Mouse (Mus musculus) heart, embryonic 13.5 days (tissue): ENCODE results near the gene Abhd18. TPM values are rescaled to one million over a fixed set of nuclear protein-coding genes. Genes with fewer than 3 reads are reported as not detected.

Experiments used
- ATAC-seq: fragments of 200-750 bp; cut with Nextera tagmentation; 2 replicates; pipeline ENCODE4 v1.8.0; 2017; ENCODE audit warnings: moderate TSS enrichment; ENCODE audit not compliant: insufficient number of reproducible peaks, low FRiP score, low TSS enrichment; ENCODE audit errors: extremely low read depth
- H3K27ac ChIP-seq: fragments of 300-500 bp; sonication (generic); replicated peaks from 2 replicates; pipeline ENCODE4 v1.5.1; 2015; ENCODE audit warnings: moderate library complexity, mild to moderate bottlenecking, inconsistent platforms
- H3K27me3 ChIP-seq: fragments of 300-500 bp; sonication (generic); replicated peaks from 2 replicates; pipeline ENCODE4 v1.6.1; 2015; ENCODE audit warnings: mild to moderate bottlenecking, inconsistent platforms
- H3K36me3 ChIP-seq: fragments of 300-500 bp; sonication (generic); 2 replicates; pipeline ENCODE4 v1.6.1; 2015; ENCODE audit warnings: mild to moderate bottlenecking, inconsistent platforms
- H3K4me1 ChIP-seq: fragments of 300-500 bp; sonication (generic); 2 replicates; pipeline ENCODE4 v1.6.1; 2015; ENCODE audit warnings: inconsistent platforms
- H3K4me2 ChIP-seq: fragments of 300-500 bp; sonication (generic); 2 replicates; pipeline ENCODE4 v1.6.1; 2015; ENCODE audit warnings: inconsistent platforms, mild to moderate bottlenecking, moderate library complexity
- H3K4me3 ChIP-seq: fragments of 300-500 bp; sonication (generic); 2 replicates; pipeline ENCODE4 v1.5.1; 2015; ENCODE audit warnings: moderate library complexity, mild to moderate bottlenecking, inconsistent platforms
- H3K9ac ChIP-seq: fragments of 300-500 bp; sonication (generic); 2 replicates; pipeline ENCODE4 v1.6.1; 2015; ENCODE audit warnings: inconsistent platforms, mild to moderate bottlenecking, moderate library complexity
- H3K9me3 ChIP-seq: fragments of 300-500 bp; sonication (generic); 2 replicates; pipeline ENCODE4 v1.6.1; 2016; ENCODE audit warnings: inconsistent platforms
- WGBS: fragments of 180-500 bp; shearing (Covaris S2); methylation state at CpG from one replicate; pipeline ENCODE4 v1.1.7; 2015; ENCODE audit warnings: mixed read lengths; 5-methylcytosine and 5-hydroxymethylcytosine counted together
- polyA plus RNA-seq: library from polyadenylated mRNA; unstranded; fragments of >200 nt; fragmentation: Nextera tagmentation; extraction: Ambion mirVana; gene quantifications from 2 replicates; pipeline ENCODE4 v1.2.1, GENCODE M21; 2015

The Abhd18 gene
- polyA plus RNA-seq, 1 experiment from 2014 or later = 14.3 TPM

DNA sequence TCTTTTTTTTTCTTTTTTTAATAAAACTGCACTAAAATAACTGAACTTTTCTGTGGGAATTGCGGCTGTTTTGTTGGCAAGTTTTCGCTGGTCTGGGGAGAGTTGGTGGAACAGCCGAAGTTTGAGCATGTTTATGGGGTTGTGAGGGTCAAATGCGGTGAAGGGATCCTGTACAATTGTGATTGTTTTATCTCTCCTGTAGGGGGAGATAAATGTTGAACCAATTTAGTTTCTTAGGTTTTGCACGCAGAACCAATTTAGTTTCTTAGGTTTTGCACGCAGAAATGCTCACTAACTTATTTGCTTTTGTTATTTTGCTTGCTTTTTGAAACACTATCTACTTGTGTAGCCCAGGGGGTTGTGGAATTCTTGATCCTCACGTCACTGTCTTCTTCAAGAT is 104.6 kb downstream of the Abhd18 start:
- ATAC-seq = no peak
- Histone ChIP-seq H3K27ac (no peak overlapping the region), H3K4me3 (peak overlapping the region; percentile 74), H3K36me3 (no peaks in the 10 kb centered on the region), H3K9me3 (no peaks in the 10 kb centered on the region), H3K27me3 (peaks cover 10% of the 10 kb centered on the region; the same call in 1 of the 2 replicates), H3K4me1 (peaks cover 14% of the 10 kb centered on the region), H3K4me2 (peak overlapping the region; percentile 88), H3K9ac (peak overlapping the region; percentile 91)
- WGBS = 11% methylated on average over 7 of the region's 7 CpGs

DNA sequence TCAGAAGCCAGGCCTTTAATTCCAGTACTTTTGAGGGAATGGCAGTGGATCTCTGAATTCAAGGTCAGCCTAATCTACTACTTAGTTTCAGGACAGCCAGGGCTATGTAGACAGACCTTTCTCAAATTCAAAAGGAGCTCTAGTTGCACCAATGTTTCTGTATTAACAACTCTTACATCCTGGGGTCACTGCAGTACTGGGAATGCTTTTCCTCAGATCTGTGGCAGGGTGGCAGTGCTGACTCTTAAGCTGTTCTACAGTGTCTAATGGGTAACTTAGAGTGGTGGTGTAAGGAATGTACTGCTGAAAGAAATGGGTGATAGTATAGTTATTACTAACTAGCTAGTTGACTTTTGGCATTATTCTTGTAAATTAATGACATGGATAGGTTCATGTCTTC is 105.8 kb downstream of the Abhd18 start:
- H3K36me3 ChIP-seq = no peaks in the 10 kb centered on the region
- no peak overlapping the region for H3K9ac ChIP-seq
- no peak overlapping the region for H3K4me3 ChIP-seq
- H3K4me1 ChIP-seq = peaks cover 14% of the 10 kb centered on the region
- no peak for ATAC-seq
- H3K4me2 ChIP-seq = no peak overlapping the region
- no peaks in the 10 kb centered on the region for H3K9me3 ChIP-seq
- H3K27ac ChIP-seq = no peak overlapping the region
- peaks cover 10% of the 10 kb centered on the region; the same call in 1 of the 2 replicates for H3K27me3 ChIP-seq

DNA sequence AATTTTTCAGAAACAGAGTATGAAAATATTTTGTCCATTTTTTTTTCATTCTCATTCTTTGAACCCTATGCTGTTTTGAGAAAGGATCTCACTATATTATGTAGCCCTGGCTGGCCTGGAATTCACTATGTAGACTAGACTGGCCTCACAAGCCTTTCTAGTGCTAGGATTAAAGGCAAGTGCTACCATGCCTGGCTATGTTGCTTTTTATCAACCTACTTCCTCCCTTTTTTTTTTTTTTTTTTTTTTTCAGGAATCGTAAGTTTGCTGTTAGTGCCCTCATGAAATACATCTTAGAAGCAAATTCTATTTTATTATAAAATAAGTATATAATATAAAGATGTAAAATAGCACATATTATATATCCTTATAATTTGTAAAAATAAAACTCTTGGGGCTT is 108.0 kb downstream of the Abhd18 start:
- Histone ChIP-seq H3K27ac (no peak overlapping the region), H3K4me2 (no peak overlapping the region), H3K27me3 (no peaks in the 10 kb centered on the region), H3K4me1 (peaks cover 9% of the 10 kb centered on the region), H3K9me3 (no peaks in the 10 kb centered on the region), H3K36me3 (no peaks in the 10 kb centered on the region), H3K9ac (no peak overlapping the region), H3K4me3 (no peak overlapping the region)
- no peak for ATAC-seq
- 75% methylated on average over 1 of the region's 1 CpGs for WGBS

DNA sequence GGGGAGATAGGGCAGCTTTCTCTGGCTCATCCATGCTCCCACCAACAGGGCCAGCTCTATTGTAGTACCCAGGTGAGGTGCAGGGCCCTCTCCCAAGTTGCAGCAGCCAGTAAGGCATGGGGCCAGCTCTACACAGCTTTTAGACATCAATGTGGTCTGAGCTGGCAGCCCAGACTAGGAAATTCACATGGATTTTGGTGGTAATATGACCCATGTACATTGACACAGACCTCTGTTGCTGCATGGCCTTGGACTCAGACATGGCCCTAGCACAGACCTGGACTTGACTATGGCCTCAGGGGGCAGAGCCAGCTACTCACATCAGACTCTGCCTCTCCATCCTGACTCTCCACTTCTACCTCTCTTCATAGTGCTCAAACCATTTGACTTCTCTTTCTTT is 112.1 kb downstream of the Abhd18 start:
- H3K4me2 ChIP-seq = no peak overlapping the region
- H3K4me1 ChIP-seq = no peaks in the 10 kb centered on the region
- no peak overlapping the region for H3K27ac ChIP-seq
- no peaks in the 10 kb centered on the region for H3K27me3 ChIP-seq
- H3K9ac ChIP-seq = no peak overlapping the region
- H3K36me3 ChIP-seq = no peaks in the 10 kb centered on the region
- ATAC-seq = no peak
- 0 out of 2 replicates have a peak, but pooled peaks cover 3% of the 10 kb centered on the region for H3K9me3 ChIP-seq
- H3K4me3 ChIP-seq = no peak overlapping the region

DNA sequence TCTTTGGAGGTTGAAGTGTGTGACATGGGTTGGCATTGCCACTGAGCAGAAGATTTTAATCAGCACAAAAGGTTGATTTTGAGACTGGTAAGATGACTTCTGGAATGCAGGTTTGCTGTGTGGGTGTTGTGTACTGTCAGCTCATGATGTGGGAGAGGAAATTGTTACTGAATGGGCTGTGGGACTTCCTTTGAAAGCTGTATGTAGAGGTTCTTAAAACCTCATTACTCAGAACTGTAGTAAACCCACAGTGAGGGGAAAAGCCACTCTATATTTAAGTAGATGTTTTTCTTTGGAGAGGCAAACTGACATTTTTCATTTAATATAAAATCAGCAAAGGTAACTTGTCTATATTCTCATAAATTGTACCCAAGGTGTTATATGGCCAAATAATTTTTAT is 134.0 kb downstream of the Abhd18 start:
- H3K36me3 ChIP-seq = peaks cover 4% of the 10 kb centered on the region; the same call in 1 of the 2 replicates
- H3K9ac ChIP-seq = no peak overlapping the region
- ATAC-seq = no peak
- no peak overlapping the region for H3K4me3 ChIP-seq
- no peaks in the 10 kb centered on the region for H3K4me1 ChIP-seq
- no peaks in the 10 kb centered on the region for H3K27me3 ChIP-seq
- no peak overlapping the region for H3K27ac ChIP-seq
- H3K4me2 ChIP-seq = no peak overlapping the region
- no peaks in the 10 kb centered on the region for H3K9me3 ChIP-seq

DNA sequence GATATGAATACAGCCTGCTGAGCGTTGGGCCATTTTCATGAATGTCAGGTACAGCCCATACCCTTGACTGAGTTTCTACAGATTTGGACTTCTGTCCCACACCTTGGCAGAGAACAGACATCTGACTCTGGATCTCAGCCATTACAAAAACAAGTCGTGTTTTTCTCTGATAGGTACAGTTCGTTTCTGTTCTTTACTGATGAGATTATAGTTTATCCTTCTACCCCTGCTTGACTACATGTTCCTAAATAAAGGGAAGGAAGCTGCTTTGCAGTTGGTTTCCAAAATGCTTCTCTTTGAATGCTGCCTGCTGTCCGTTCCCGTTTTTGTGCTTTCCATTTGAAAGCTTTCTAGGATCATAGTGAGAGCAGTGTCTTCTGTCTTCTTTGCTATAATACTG is 140.8 kb downstream of the Abhd18 start:
- Histone ChIP-seq H3K4me3 (no peak overlapping the region), H3K9ac (no peak overlapping the region), H3K36me3 (no peaks in the 10 kb centered on the region), H3K4me2 (no peak overlapping the region), H3K27me3 (no peaks in the 10 kb centered on the region), H3K27ac (no peak overlapping the region), H3K4me1 (no peaks in the 10 kb centered on the region), H3K9me3 (no peaks in the 10 kb centered on the region)
- no peak for ATAC-seq
- 67% methylated on average over 5 of the region's 5 CpGs for WGBS

Other genes with a start within 250 kb of the Abhd18 start
- gene Slc25a31, start 138.1 kb upstream of the Abhd18 start, polyA plus RNA-seq = 0.66 and 1.1 TPM in 2 replicates
- 25.8 and 28.0 TPM in 2 replicates for gene Hspa4l, start 102.5 kb upstream of the Abhd18 start, polyA plus RNA-seq
- gene Plk4, start 47.0 kb upstream of the Abhd18 start, polyA plus RNA-seq = 32.3 and 39.3 TPM in 2 replicates
- gene Mfsd8, start 84 bp upstream of the Abhd18 start, polyA plus RNA-seq = 5.3 and 5.5 TPM in 2 replicates
- gene 1700034I23Rik, start 55.6 kb downstream of the Abhd18 start, polyA plus RNA-seq = 0.15 and 0.25 TPM in 2 replicates
- gene Larp1b, start 102.9 kb downstream of the Abhd18 start, polyA plus RNA-seq = 10.0 and 11.3 TPM in 2 replicates
- gene Pgrmc2, start 236.1 kb downstream of the Abhd18 start, polyA plus RNA-seq = 43.0 and 44.4 TPM in 2 replicates